Mouse (Mus musculus) embryonic facial prominence, embryonic 10.5 days (tissue): ENCODE measurements at regions not wholly inside any gene's neighbourhood (a gene's known extent, or its start where the extent isn't known, plus 50 kb on each side); places are given as distances from the start of the nearest gene placed in this dataset. TPM values are rescaled to one million over a fixed set of nuclear protein-coding genes. Genes with fewer than 3 reads are reported as not detected.

ENCODE experiments used
- microRNA-seq: library from miRNA; unstranded; fragments of <30 nt; microRNA quantifications from one replicate; pipeline ENCODE4, GENCODE M21; 2017

Small RNAs in the stretch of these regions (microRNA-seq; reads per million reads assigned to microRNA genes)
- not detected for gene Gm25306
